Mouse (Mus musculus): Measurements from ENCODE around the gene Olfr251. TPM values are rescaled to one million over a fixed set of nuclear protein-coding genes. Genes with fewer than 3 reads are reported as not detected.

Gene Olfr251
- total and polyA plus RNA-seq, 3 experiments: not detected

Other genes with a start within 250 kb of the Olfr251 start
Only the 20 nearest of the 22 such genes appear.
- not detected in 2 replicates for gene Olfr891, start 196.3 kb upstream of the Olfr251 start, total RNA-seq (2012; rRNA removed)
- not detected in 2 replicates for gene Olfr891, start 196.3 kb upstream of the Olfr251 start, total RNA-seq (2014; rRNA removed)
- not detected in 2 replicates for gene Olfr891, start 196.3 kb upstream of the Olfr251 start, polyA plus RNA-seq (2012; ENCODE audit: insufficient read length, low read depth)
- not detected in 2 replicates for gene Olfr893, start 168.7 kb upstream of the Olfr251 start, total RNA-seq (2012; rRNA removed)
- gene Olfr893, start 168.7 kb upstream of the Olfr251 start, total RNA-seq (2014; rRNA removed): not detected in 2 replicates
- not detected in 2 replicates for gene Olfr893, start 168.7 kb upstream of the Olfr251 start, polyA plus RNA-seq (2012; ENCODE audit: insufficient read length, low read depth)
- not detected in 2 replicates for gene Olfr894, start 159.0 kb upstream of the Olfr251 start, total RNA-seq (2012; rRNA removed)
- not detected in 2 replicates for gene Olfr894, start 159.0 kb upstream of the Olfr251 start, total RNA-seq (2014; rRNA removed)
- not detected in 2 replicates for gene Olfr894, start 159.0 kb upstream of the Olfr251 start, polyA plus RNA-seq (2012; ENCODE audit: insufficient read length, low read depth)
- not detected in 2 replicates for gene Olfr143, start 124.3 kb upstream of the Olfr251 start, total RNA-seq (2012; rRNA removed)
- gene Olfr143, start 124.3 kb upstream of the Olfr251 start, total RNA-seq (2014; rRNA removed): not detected in 2 replicates
- gene Olfr143, start 124.3 kb upstream of the Olfr251 start, polyA plus RNA-seq (2012; ENCODE audit: insufficient read length, low read depth): not detected in 2 replicates
- gene Olfr895, start 109.2 kb upstream of the Olfr251 start, total RNA-seq (2012; rRNA removed): not detected in 2 replicates
- not detected in 2 replicates for gene Olfr895, start 109.2 kb upstream of the Olfr251 start, total RNA-seq (2014; rRNA removed)
- not detected in 2 replicates for gene Olfr895, start 109.2 kb upstream of the Olfr251 start, polyA plus RNA-seq (2012; ENCODE audit: insufficient read length, low read depth)
- gene Olfr896-ps1, start 86.0 kb upstream of the Olfr251 start, total RNA-seq (2012; rRNA removed): not detected in 2 replicates
- gene Olfr896-ps1, start 86.0 kb upstream of the Olfr251 start, total RNA-seq (2014; rRNA removed): not detected in 2 replicates
- gene Olfr896-ps1, start 86.0 kb upstream of the Olfr251 start, polyA plus RNA-seq (2012; ENCODE audit: insufficient read length, low read depth): not detected in 2 replicates
- gene Olfr25, start 48.0 kb upstream of the Olfr251 start, total RNA-seq (2012; rRNA removed): not detected in 2 replicates
- not detected in 2 replicates for gene Olfr25, start 48.0 kb upstream of the Olfr251 start, total RNA-seq (2014; rRNA removed)
- not detected in 2 replicates for gene Olfr25, start 48.0 kb upstream of the Olfr251 start, polyA plus RNA-seq (2012; ENCODE audit: insufficient read length, low read depth)
- gene Olfr898, start 28.7 kb upstream of the Olfr251 start, total RNA-seq (2012; rRNA removed): not detected in 2 replicates
- gene Olfr898, start 28.7 kb upstream of the Olfr251 start, total RNA-seq (2014; rRNA removed): not detected in 2 replicates
- gene Olfr898, start 28.7 kb upstream of the Olfr251 start, polyA plus RNA-seq (2012; ENCODE audit: insufficient read length, low read depth): not detected in 2 replicates
- gene Olfr250, start 10.2 kb upstream of the Olfr251 start, total RNA-seq (2012; rRNA removed): not detected in 2 replicates
- gene Olfr250, start 10.2 kb upstream of the Olfr251 start, total RNA-seq (2014; rRNA removed): not detected in 2 replicates
- gene Olfr250, start 10.2 kb upstream of the Olfr251 start, polyA plus RNA-seq (2012; ENCODE audit: insufficient read length, low read depth): not detected in 2 replicates
- gene Olfr147, start 24.6 kb downstream of the Olfr251 start, total RNA-seq (2012; rRNA removed): not detected in 2 replicates
- not detected in 2 replicates for gene Olfr147, start 24.6 kb downstream of the Olfr251 start, total RNA-seq (2014; rRNA removed)
- not detected in 2 replicates for gene Olfr147, start 24.6 kb downstream of the Olfr251 start, polyA plus RNA-seq (2012; ENCODE audit: insufficient read length, low read depth)
- gene Olfr901, start 52.4 kb downstream of the Olfr251 start, total RNA-seq (2012; rRNA removed): not detected in 2 replicates
- gene Olfr901, start 52.4 kb downstream of the Olfr251 start, total RNA-seq (2014; rRNA removed): not detected in 2 replicates
- gene Olfr901, start 52.4 kb downstream of the Olfr251 start, polyA plus RNA-seq (2012; ENCODE audit: insufficient read length, low read depth): not detected in 2 replicates
- gene Olfr902, start 70.6 kb downstream of the Olfr251 start, total RNA-seq (2012; rRNA removed): not detected in 2 replicates
- gene Olfr902, start 70.6 kb downstream of the Olfr251 start, total RNA-seq (2014; rRNA removed): not detected in 2 replicates
- gene Olfr902, start 70.6 kb downstream of the Olfr251 start, polyA plus RNA-seq (2012; ENCODE audit: insufficient read length, low read depth): not detected in 2 replicates
- not detected in 2 replicates for gene Olfr904, start 86.1 kb downstream of the Olfr251 start, total RNA-seq (2012; rRNA removed)
- not detected in 2 replicates for gene Olfr904, start 86.1 kb downstream of the Olfr251 start, total RNA-seq (2014; rRNA removed)
- not detected in 2 replicates for gene Olfr904, start 86.1 kb downstream of the Olfr251 start, polyA plus RNA-seq (2012; ENCODE audit: insufficient read length, low read depth)
- gene Olfr905, start 94.0 kb downstream of the Olfr251 start, total RNA-seq (2012; rRNA removed): not detected in 2 replicates
- not detected in 2 replicates for gene Olfr905, start 94.0 kb downstream of the Olfr251 start, total RNA-seq (2014; rRNA removed)
- not detected in 2 replicates for gene Olfr905, start 94.0 kb downstream of the Olfr251 start, polyA plus RNA-seq (2012; ENCODE audit: insufficient read length, low read depth)
- gene Olfr906, start 110.0 kb downstream of the Olfr251 start, total RNA-seq (2012; rRNA removed): not detected in 2 replicates
- not detected in 2 replicates for gene Olfr906, start 110.0 kb downstream of the Olfr251 start, total RNA-seq (2014; rRNA removed)
- gene Olfr906, start 110.0 kb downstream of the Olfr251 start, polyA plus RNA-seq (2012; ENCODE audit: insufficient read length, low read depth): not detected in 2 replicates
- not detected in 2 replicates for gene Olfr907, start 118.7 kb downstream of the Olfr251 start, total RNA-seq (2012; rRNA removed)
- gene Olfr907, start 118.7 kb downstream of the Olfr251 start, total RNA-seq (2014; rRNA removed): not detected in 2 replicates
- gene Olfr907, start 118.7 kb downstream of the Olfr251 start, polyA plus RNA-seq (2012; ENCODE audit: insufficient read length, low read depth): 0.11 TPM in 1 of 2 replicates, not detected in the other
- not detected in 2 replicates for gene Olfr911-ps1, start 144.5 kb downstream of the Olfr251 start, total RNA-seq (2012; rRNA removed)
- gene Olfr911-ps1, start 144.5 kb downstream of the Olfr251 start, total RNA-seq (2014; rRNA removed): not detected in 2 replicates
- gene Olfr911-ps1, start 144.5 kb downstream of the Olfr251 start, polyA plus RNA-seq (2012; ENCODE audit: insufficient read length, low read depth): not detected in 2 replicates
- gene Olfr910, start 160.8 kb downstream of the Olfr251 start, total RNA-seq (2012; rRNA removed): not detected in 2 replicates
- not detected in 2 replicates for gene Olfr910, start 160.8 kb downstream of the Olfr251 start, total RNA-seq (2014; rRNA removed)
- not detected in 2 replicates for gene Olfr910, start 160.8 kb downstream of the Olfr251 start, polyA plus RNA-seq (2012; ENCODE audit: insufficient read length, low read depth)
- gene Olfr912, start 203.1 kb downstream of the Olfr251 start, total RNA-seq (2012; rRNA removed): not detected in 2 replicates
- not detected in 2 replicates for gene Olfr912, start 203.1 kb downstream of the Olfr251 start, total RNA-seq (2014; rRNA removed)
- not detected in 2 replicates for gene Olfr912, start 203.1 kb downstream of the Olfr251 start, polyA plus RNA-seq (2012; ENCODE audit: insufficient read length, low read depth)
- not detected in 2 replicates for gene Olfr913, start 215.7 kb downstream of the Olfr251 start, total RNA-seq (2012; rRNA removed)
- gene Olfr913, start 215.7 kb downstream of the Olfr251 start, total RNA-seq (2014; rRNA removed): not detected in 2 replicates
- not detected in 2 replicates for gene Olfr913, start 215.7 kb downstream of the Olfr251 start, polyA plus RNA-seq (2012; ENCODE audit: insufficient read length, low read depth)